Mouse (Mus musculus): ENCODE results near the gene C3ar1. TPM values are rescaled to one million over a fixed set of nuclear protein-coding genes. Genes with fewer than 3 reads are reported as not detected.

Gene C3ar1
- polyA plus RNA-seq, 1 experiment from 2014 or later, result 2.3 TPM

DNA sequence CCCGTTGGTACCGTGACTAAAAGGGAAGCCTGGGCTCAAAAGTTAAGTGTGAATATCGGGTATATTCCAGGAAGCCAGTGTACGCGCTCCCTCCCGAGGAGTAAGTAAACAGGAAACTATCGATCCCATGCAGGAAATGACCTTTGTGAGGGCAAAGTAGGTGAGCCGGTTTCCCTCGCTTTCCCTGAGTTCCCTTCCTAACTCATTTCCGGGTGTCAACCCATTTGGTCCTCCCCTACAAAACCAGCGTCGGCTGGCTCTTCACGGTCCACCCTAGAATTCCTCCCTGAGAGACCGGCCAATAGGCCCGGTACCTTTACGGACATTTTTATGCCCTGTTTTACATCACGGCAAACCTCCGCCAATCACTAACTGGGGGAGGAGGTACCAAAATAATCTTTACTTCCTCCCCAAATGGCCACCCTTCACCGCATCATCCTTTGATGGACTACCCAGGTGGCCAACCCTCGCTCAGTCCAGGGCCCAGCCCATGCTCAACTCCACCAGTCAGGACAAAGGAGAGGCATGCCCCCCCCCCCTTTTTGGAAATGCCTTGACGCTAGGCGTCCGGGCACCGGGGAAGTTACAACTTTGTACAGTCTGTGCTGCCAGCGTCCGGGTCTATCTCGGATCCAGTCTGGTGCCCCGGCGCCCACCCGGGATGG, 45.2 kb downstream of the C3ar1 start:
- Histone ChIP-seq H3K4me1 (peaks cover 6% of the 10 kb centered on the region), H3K4me3 (peak overlapping the region; percentile 63), H3K9me3 (no peaks in the 10 kb centered on the region), H3K36me3 (no peaks in the 10 kb centered on the region), H3K4me2 (peak overlapping the region; percentile 66), H3K27ac (peak overlapping the region; percentile 100), H3K9ac (peak overlapping the region; percentile 80), H3K27me3 (no peaks in the 10 kb centered on the region)
- peak; percentile 100 for ATAC-seq (ENCODE audit: insufficient number of reproducible peaks, insufficient read depth, low FRiP score, low TSS enrichment, low read depth)
- WGBS, result under 1% methylated on average over 30 of the region's 30 CpGs

GRCm38 (mm10) chr6:122810022-122810614, 45.8 kb downstream of the C3ar1 start:
- Histone ChIP-seq H3K4me1 (peaks cover 6% of the 10 kb centered on the region), H3K4me3 (peak overlapping the region; percentile 63), H3K9me3 (no peaks in the 10 kb centered on the region), H3K27me3 (no peaks in the 10 kb centered on the region), H3K36me3 (no peaks in the 10 kb centered on the region), H3K4me2 (peak overlapping the region; percentile 66), H3K27ac (peak overlapping the region; percentile 100), H3K9ac (peak overlapping the region; percentile 66)
- under 1% methylated on average over 11 of the region's 11 CpGs for WGBS
- ATAC-seq (ENCODE audit: insufficient number of reproducible peaks, insufficient read depth, low FRiP score, low TSS enrichment, low read depth), result no peak

DNA sequence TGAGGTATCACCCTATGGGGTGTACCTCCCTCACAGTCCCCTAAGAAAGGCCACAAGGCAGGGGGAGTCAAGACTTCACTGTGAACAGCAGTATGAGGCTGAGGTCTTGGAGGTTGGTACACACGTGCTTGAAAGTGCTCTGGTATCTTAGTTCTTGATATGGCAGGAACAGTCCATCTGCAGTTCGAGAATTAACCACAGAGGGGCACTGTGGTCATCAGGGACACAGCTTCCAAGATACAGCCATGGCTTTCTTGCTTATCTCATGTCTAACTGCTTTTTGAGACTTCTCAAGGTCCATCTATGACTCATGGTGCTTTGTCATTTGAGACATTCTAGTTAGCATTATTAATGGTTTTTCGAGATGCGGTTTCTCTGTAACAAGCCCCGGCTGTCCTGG, 51.5 kb downstream of the C3ar1 start:
- no peak overlapping the region for H3K4me2 ChIP-seq
- peaks cover 8% of the 10 kb centered on the region for H3K4me1 ChIP-seq
- no peaks in the 10 kb centered on the region for H3K36me3 ChIP-seq
- H3K9me3 ChIP-seq, result no peaks in the 10 kb centered on the region
- 29% methylated on average over 5 of the region's 5 CpGs for WGBS
- H3K27ac ChIP-seq, result no peak overlapping the region
- no peak for ATAC-seq (ENCODE audit: insufficient number of reproducible peaks, insufficient read depth, low FRiP score, low TSS enrichment, low read depth)
- H3K9ac ChIP-seq, result no peak overlapping the region
- peaks cover 22% of the 10 kb centered on the region for H3K27me3 ChIP-seq
- no peak overlapping the region for H3K4me3 ChIP-seq

DNA sequence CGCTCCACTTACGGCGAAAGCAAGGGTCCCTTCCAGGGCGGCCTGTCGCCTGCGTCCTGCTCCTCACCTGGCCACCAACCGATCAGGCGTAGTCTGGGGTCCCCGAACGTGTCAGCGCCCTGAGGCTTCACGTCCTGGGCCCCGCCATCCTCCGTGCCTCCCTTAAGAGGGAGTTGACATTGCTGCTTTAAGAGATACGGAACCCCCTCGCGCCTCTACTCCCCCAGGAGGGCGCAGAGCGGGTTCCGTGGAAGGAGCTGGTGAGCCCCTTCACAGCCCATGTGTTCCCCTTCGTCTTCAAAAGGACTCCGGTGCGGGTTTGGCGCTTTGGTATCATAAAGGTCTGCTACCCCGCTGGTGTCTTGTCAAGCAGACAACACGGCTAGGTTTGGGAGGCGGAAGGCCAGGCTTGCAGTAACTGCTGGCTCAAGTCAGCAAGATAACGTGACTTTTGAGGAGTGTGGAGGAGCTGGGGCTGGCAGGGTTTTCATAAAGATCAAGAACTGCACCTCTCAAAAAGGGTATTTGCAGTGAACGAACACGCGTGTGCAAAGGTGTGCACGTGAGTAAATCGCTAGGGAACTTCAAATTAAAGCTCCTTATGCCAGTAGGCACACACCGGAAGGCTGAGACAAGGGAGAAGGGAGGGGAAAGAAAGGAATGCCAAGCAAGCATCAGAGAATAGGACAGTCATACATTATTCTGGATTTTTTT, 54.0 kb downstream of the C3ar1 start:
- WGBS, result 2% methylated on average over 34 of the region's 34 CpGs
- H3K4me3 ChIP-seq, result peak overlapping the region; percentile 60
- H3K9ac ChIP-seq, result peak overlapping the region; percentile 77
- H3K4me1 ChIP-seq, result peaks cover 8% of the 10 kb centered on the region
- H3K27me3 ChIP-seq, result peaks cover 22% of the 10 kb centered on the region
- no peaks in the 10 kb centered on the region for H3K36me3 ChIP-seq
- H3K4me2 ChIP-seq, result peak overlapping the region; percentile 95
- no peaks in the 10 kb centered on the region for H3K9me3 ChIP-seq
- ATAC-seq (ENCODE audit: insufficient number of reproducible peaks, insufficient read depth, low FRiP score, low TSS enrichment, low read depth), result 0 out of 2 replicates have a peak, but pooled peaks have one; percentile 29
- H3K27ac ChIP-seq, result peak overlapping the region; percentile 23; the same call in 1 of the 2 replicates

DNA sequence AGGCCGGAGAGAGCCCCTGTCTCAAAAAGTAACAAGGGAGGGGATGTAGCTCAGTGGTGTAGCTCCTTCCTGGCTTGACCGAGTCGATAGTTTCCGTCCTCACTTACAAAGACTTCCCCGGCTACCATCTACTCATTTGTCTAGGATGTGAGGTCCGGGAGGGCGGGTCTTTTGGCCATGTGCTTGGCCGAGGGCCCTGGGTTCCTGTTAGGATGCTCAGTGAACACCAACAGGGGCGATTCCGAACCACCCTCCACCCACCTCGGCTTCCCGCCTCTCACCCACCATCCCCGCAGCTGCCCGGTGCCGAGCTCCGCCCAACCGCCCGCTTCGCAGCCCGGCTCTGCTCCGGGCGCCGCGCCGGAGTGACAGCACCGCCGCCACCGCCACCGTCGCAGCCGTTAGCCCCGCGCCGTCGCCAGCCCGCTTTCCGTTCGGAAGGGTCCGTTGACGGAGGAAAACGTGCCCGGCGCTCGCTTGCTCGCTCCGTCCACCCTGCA, 54.6 kb downstream of the C3ar1 start, which contains the start of gene Slc2a3:
Gene Slc2a3, minus strand, starts transcription at position 340 of the 500 bp plus-strand sequence.
- H3K4me1 ChIP-seq, result peaks cover 8% of the 10 kb centered on the region
- peak within 1 kb of the TSS; percentile 23; the same call in 1 of the 2 replicates for H3K27ac ChIP-seq
- H3K9ac ChIP-seq, result peak within 1 kb of the TSS; percentile 77
- H3K36me3 ChIP-seq, result no peaks in the 10 kb centered on the region
- peak within 1 kb of the TSS; percentile 95 for H3K4me2 ChIP-seq
- H3K4me3 ChIP-seq, result peak within 1 kb of the TSS; percentile 60
- H3K9me3 ChIP-seq, result no peaks in the 10 kb centered on the region
- under 1% methylated on average over 46 of the region's 46 CpGs for WGBS
- ATAC-seq (ENCODE audit: insufficient number of reproducible peaks, insufficient read depth, low FRiP score, low TSS enrichment, low read depth), result peak; percentile 70; the same call in 1 of the 2 replicates
- peaks cover 22% of the 10 kb centered on the region for H3K27me3 ChIP-seq

- Histone ChIP-seq H3K4me3 (peak overlapping the region; percentile 60), H3K27ac (no peak overlapping the region), H3K36me3 (no peaks in the 10 kb centered on the region), H3K4me2 (peak overlapping the region; percentile 95), H3K9me3 (no peaks in the 10 kb centered on the region), H3K9ac (peak overlapping the region; percentile 77), H3K27me3 (peaks cover 22% of the 10 kb centered on the region), H3K4me1 (peaks cover 8% of the 10 kb centered on the region)
- WGBS, result 34% methylated on average over 10 of the region's 10 CpGs
- no peak for ATAC-seq (ENCODE audit: insufficient number of reproducible peaks, insufficient read depth, low FRiP score, low TSS enrichment, low read depth)
Measured at GRCm38 (mm10) chr6:122800640-122801300, 55.2 kb downstream of the C3ar1 start.

Small RNA genes within 50 kb of the gene (microRNA-seq; reads per million reads assigned to microRNA genes)
- 0.55 reads per million for gene Mir7231

Other genes with a start within 250 kb of the C3ar1 start
- 0.17 TPM in 1 of 2 replicates, not detected in the other for gene Gdf3, start 246.1 kb downstream of the C3ar1 start, polyA plus RNA-seq (2015; fragmentation: Nextera tagmentation; extraction: Ambion mirVana)
- gene Dppa3, start 229.8 kb downstream of the C3ar1 start, polyA plus RNA-seq (2015; fragmentation: Nextera tagmentation; extraction: Ambion mirVana), result not detected in 2 replicates
- gene Nanog, start 148.7 kb downstream of the C3ar1 start, polyA plus RNA-seq (2015; fragmentation: Nextera tagmentation; extraction: Ambion mirVana), result 0.27 and 0.51 TPM in 2 replicates
- gene Slc2a3, start 54.5 kb downstream of the C3ar1 start, polyA plus RNA-seq (2015; fragmentation: Nextera tagmentation; extraction: Ambion mirVana), result 37.0 and 38.4 TPM in 2 replicates
- gene Foxj2, start 36.2 kb downstream of the C3ar1 start, polyA plus RNA-seq (2015; fragmentation: Nextera tagmentation; extraction: Ambion mirVana), result 6.2 and 6.8 TPM in 2 replicates
- 57.0 and 65.2 TPM in 2 replicates for gene Necap1, start 18.3 kb upstream of the C3ar1 start, polyA plus RNA-seq (2015; fragmentation: Nextera tagmentation; extraction: Ambion mirVana)
- 1.5 and 2.5 TPM in 2 replicates for gene Clec4a1, start 65.7 kb upstream of the C3ar1 start, polyA plus RNA-seq (2015; fragmentation: Nextera tagmentation; extraction: Ambion mirVana)
- 1.7 and 2.6 TPM in 2 replicates for gene Clec4a3, start 96.4 kb upstream of the C3ar1 start, polyA plus RNA-seq (2015; fragmentation: Nextera tagmentation; extraction: Ambion mirVana)
- gene Clec4a4, start 134.2 kb upstream of the C3ar1 start, polyA plus RNA-seq (2015; fragmentation: Nextera tagmentation; extraction: Ambion mirVana), result 0.61 TPM in 1 of 2 replicates, not detected in the other
- gene Clec4b1, start 193.8 kb upstream of the C3ar1 start, polyA plus RNA-seq (2015; fragmentation: Nextera tagmentation; extraction: Ambion mirVana), result not detected in 2 replicates

Data from embryonic facial prominence, embryonic 13.5 days (tissue).